Mouse (Mus musculus): ENCODE data around the gene Nek5. TPM values are rescaled to one million over a fixed set of nuclear protein-coding genes. Genes with fewer than 3 reads are reported as not detected.
A peak's percentile ranks its signal among the peaks of the same experiment; 100 is the strongest.
"Not testable (repeated sequence)": the region's sequence is repeated elsewhere in the genome, so short reads cannot be mapped to it uniquely, and the experiment has no call there.

The Nek5 gene
- polyA plus RNA-seq, 1 experiment from 2014 or later: 0.30 TPM

DNA sequence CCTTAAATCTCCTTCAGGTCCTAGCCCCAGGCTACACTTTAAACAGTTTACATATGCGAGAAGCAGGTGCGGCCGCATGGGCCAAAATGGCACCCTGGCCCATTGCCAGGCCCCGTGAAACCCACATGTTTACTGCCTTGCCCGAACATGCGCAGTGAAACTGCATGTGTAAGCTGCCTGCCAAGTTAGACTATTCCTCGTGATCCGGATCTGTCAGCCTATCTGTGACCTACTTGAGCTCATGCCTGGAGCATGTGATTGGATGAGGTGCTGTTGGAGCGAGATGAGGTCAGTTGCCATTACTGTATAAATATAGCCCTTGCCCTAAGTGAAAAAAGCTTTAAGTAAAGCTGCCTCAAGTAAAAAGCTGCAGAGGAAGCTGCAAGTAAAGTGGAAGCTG is 11.6 kb upstream of the Nek5 start:
- 75% methylated on average over 9 of the region's 9 CpGs for WGBS
- not testable (repeated sequence) for H3K4me2 ChIP-seq (ENCODE audit: low read length); ATAC-seq (ENCODE audit: insufficient number of reproducible peaks, insufficient read depth, low FRiP score, low read depth)

DNA sequence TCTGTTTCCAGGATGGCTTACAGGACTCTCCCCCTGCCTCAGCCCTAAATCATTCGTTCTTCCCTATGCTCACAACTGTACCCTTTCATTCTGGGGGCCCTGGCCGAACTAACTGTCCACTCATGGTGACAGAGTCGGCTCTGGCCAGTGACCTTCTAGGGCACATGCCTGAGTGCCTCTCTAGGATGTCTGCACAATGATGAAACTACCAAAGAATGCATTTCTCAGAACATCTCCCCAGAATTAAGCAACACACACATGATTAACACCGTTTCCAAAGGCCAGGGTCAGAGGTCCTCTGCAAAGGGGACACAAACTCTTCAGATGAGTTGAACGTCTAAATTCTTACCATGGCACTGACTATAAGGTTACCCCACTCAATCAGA is 9.9 kb upstream of the Nek5 start:
- Histone ChIP-seq H3K4me1 (ENCODE audit: control insufficient read depth in 2 of 2, insufficient read depth in 2 of 2, low read length in 2 of 2) (no peaks in the 10 kb centered on the region), H3K36me3 (ENCODE audit: control insufficient read depth, insufficient read depth, low read length) (peaks cover 24% of the 10 kb centered on the region), H3K4me3 (ENCODE audit: control insufficient read depth in 1 of 2, insufficient read depth in 1 of 2, low read depth in 1 of 2, low read length in 2 of 2) (no peak overlapping the region), H3K4me2 (ENCODE audit: low read length) (no peak overlapping the region), H3K27ac (replicated peaks in 1 of 2; ENCODE audit: control insufficient read depth in 1 of 2, insufficient read depth in 1 of 2, low read depth in 2 of 2, low read length in 2 of 2) (no peak overlapping the region), H3K9me3 (ENCODE audit: control insufficient read depth, low read length) (no peaks in the 10 kb centered on the region), H3K9ac (ENCODE audit: low read length) (no peak overlapping the region), H3K27me3 (ENCODE audit: control insufficient read depth, insufficient read depth, low read length) (no peaks in the 10 kb centered on the region)
- ATAC-seq (ENCODE audit: insufficient number of reproducible peaks, insufficient read depth, low FRiP score, low read depth): no peak
- WGBS: 86% methylated on average over 5 of the region's 5 CpGs

More for the DNA sequence above, 11.6 kb upstream of the Nek5 start:
- H3K36me3 ChIP-seq (ENCODE audit: control insufficient read depth, insufficient read depth, low read length): peaks cover 17% of the 10 kb centered on the region; the same call in 1 of the 2 replicates
- H3K9me3 ChIP-seq (ENCODE audit: control insufficient read depth, low read length); H3K27me3 ChIP-seq (ENCODE audit: control insufficient read depth, insufficient read depth, low read length); H3K9ac ChIP-seq (ENCODE audit: low read length); H3K4me3 ChIP-seq (ENCODE audit: control insufficient read depth in 1 of 2, insufficient read depth in 1 of 2, low read depth in 1 of 2, low read length in 2 of 2); H3K4me1 ChIP-seq (ENCODE audit: control insufficient read depth in 2 of 2, insufficient read depth in 2 of 2, low read length in 2 of 2): not testable (repeated sequence)
- H3K27ac ChIP-seq (replicated peaks in 1 of 2; ENCODE audit: control insufficient read depth in 1 of 2, insufficient read depth in 1 of 2, low read depth in 2 of 2, low read length in 2 of 2): peak overlapping the region; percentile 41 to 44; a peak in 1 of 4 replicates

DNA sequence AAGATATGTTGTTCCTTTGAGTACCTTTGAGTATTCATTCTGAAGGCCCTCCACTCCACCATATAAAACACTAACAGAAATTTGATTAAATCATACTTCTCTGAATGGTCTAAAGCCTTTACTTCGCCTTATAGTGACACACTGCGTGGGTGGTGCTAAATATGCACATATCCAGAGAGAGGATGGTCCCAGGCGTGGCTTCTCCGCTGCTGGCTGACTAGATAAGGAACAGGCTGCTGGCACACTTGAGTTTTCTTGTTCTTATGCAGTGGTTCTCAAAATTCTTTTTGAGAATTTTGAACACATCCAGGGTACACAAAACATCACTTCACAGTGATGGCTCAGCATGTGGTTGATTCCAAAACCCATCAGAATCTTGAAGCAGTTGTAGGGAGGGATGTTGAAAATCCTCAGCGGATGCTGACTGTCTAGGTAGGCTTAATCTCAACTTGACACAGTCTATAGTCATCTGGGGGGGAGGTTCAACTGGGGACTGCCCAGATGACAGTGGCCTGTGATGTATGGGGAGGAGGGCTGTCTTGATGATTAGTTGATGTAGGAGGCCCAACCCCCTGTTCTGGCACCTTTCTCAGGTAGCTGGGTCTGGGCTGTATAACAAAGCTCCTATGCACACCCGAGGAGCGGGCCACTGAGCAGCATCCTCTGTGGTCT is 9.4 kb upstream of the Nek5 start:
- Histone ChIP-seq H3K27ac (replicated peaks in 1 of 2; ENCODE audit: control insufficient read depth in 1 of 2, insufficient read depth in 1 of 2, low read depth in 2 of 2, low read length in 2 of 2) (no peak overlapping the region), H3K4me1 (ENCODE audit: control insufficient read depth in 2 of 2, insufficient read depth in 2 of 2, low read length in 2 of 2) (no peaks in the 10 kb centered on the region), H3K27me3 (ENCODE audit: control insufficient read depth, insufficient read depth, low read length) (no peaks in the 10 kb centered on the region), H3K9ac (ENCODE audit: low read length) (no peak overlapping the region), H3K4me3 (ENCODE audit: control insufficient read depth in 1 of 2, insufficient read depth in 1 of 2, low read depth in 1 of 2, low read length in 2 of 2) (no peak overlapping the region), H3K36me3 (ENCODE audit: control insufficient read depth, insufficient read depth, low read length) (peaks cover 27% of the 10 kb centered on the region), H3K4me2 (ENCODE audit: low read length) (no peak overlapping the region), H3K9me3 (ENCODE audit: control insufficient read depth, low read length) (no peaks in the 10 kb centered on the region)
- ATAC-seq (ENCODE audit: insufficient number of reproducible peaks, insufficient read depth, low FRiP score, low read depth): no peak
- WGBS: 82% methylated on average over 7 of the region's 7 CpGs

DNA sequence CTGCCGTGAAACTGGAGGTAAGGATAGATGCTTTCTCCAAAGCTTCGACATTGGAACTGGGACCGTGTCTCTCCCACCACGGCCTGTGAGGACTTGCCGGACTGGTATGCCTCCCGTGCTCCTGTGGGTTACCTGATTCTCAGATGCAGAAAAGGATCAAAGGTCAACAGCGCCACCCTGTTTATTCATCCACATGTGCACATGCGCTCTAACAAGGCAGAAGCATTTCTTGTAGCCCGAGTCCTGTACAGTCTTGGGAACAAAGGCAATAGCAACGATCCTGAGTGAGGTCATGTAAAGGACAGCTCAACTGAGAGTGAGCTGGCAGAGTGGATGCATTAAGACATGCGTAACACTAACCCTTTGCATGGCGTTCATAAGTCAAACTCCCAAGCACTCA is 7.2 kb upstream of the Nek5 start:
- no peak overlapping the region for H3K27ac ChIP-seq (replicated peaks in 1 of 2; ENCODE audit: control insufficient read depth in 1 of 2, insufficient read depth in 1 of 2, low read depth in 2 of 2, low read length in 2 of 2)
- H3K27me3 ChIP-seq (ENCODE audit: control insufficient read depth, insufficient read depth, low read length): no peaks in the 10 kb centered on the region
- H3K36me3 ChIP-seq (ENCODE audit: control insufficient read depth, insufficient read depth, low read length): peaks cover 46% of the 10 kb centered on the region
- 83% methylated on average over 12 of the region's 12 CpGs for WGBS
- H3K4me1 ChIP-seq (ENCODE audit: control insufficient read depth in 2 of 2, insufficient read depth in 2 of 2, low read length in 2 of 2): no peaks in the 10 kb centered on the region
- no peak for ATAC-seq (ENCODE audit: insufficient number of reproducible peaks, insufficient read depth, low FRiP score, low read depth)
- H3K4me3 ChIP-seq (ENCODE audit: control insufficient read depth in 1 of 2, insufficient read depth in 1 of 2, low read depth in 1 of 2, low read length in 2 of 2): no peak overlapping the region
- H3K9me3 ChIP-seq (ENCODE audit: control insufficient read depth, low read length): no peaks in the 10 kb centered on the region
- H3K4me2 ChIP-seq (ENCODE audit: low read length): no peak overlapping the region
- no peak overlapping the region for H3K9ac ChIP-seq (ENCODE audit: low read length)

DNA sequence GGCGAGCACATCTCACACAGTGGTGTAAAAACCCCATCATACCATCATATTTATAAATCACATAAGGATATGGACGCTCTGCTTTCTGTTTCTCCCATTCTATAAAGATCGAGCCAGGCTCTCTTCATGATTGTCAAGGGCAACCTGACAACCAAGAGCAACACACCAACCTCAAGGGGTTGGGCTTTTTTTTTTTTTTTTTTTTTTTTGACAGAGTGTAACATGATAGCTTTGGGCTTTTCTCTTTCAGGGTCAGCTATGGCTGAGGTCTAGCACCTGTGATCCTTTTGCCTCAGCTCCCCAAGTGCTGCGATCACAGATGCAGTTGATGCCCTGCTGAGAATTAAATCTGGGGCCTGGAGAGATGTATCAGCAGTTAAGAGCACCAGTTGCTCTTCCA is 17.8 kb downstream of the Nek5 start:
- no peaks in the 10 kb centered on the region for H3K27me3 ChIP-seq (ENCODE audit: control insufficient read depth, insufficient read depth, low read length)
- ATAC-seq (ENCODE audit: insufficient number of reproducible peaks, insufficient read depth, low FRiP score, low read depth): no peak
- no peaks in the 10 kb centered on the region for H3K4me1 ChIP-seq (ENCODE audit: control insufficient read depth in 2 of 2, insufficient read depth in 2 of 2, low read length in 2 of 2)
- H3K27ac ChIP-seq (replicated peaks in 1 of 2; ENCODE audit: control insufficient read depth in 1 of 2, insufficient read depth in 1 of 2, low read depth in 2 of 2, low read length in 2 of 2): no peak overlapping the region
- H3K4me3 ChIP-seq (ENCODE audit: control insufficient read depth in 1 of 2, insufficient read depth in 1 of 2, low read depth in 1 of 2, low read length in 2 of 2): no peak overlapping the region
- no peaks in the 10 kb centered on the region for H3K9me3 ChIP-seq (ENCODE audit: control insufficient read depth, low read length)
- H3K36me3 ChIP-seq (ENCODE audit: control insufficient read depth, insufficient read depth, low read length): no peaks in the 10 kb centered on the region
- H3K4me2 ChIP-seq (ENCODE audit: low read length): no peak overlapping the region
- no peak overlapping the region for H3K9ac ChIP-seq (ENCODE audit: low read length)
- 63% methylated on average over 4 of the region's 4 CpGs for WGBS

DNA sequence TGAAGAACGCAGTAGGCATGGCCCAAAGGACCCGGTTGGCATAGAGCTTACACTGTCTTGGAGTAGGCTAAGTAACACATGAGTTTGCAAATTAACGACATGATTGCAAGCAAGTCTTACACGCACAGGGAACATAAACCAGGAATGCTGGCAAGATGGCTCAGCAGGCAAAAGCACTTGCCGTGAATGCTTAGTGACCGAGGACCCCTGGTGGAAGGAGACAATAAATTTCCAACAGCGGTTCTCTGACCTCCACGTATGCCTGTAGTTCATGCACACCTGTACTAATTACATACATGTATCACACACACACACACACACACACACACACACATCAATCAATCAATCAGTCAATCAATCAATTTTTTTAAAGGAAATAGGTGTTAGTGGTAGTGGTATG is 33.3 kb downstream of the Nek5 start:
- Histone ChIP-seq H3K4me3 (ENCODE audit: control insufficient read depth in 1 of 2, insufficient read depth in 1 of 2, low read depth in 1 of 2, low read length in 2 of 2) (no peak overlapping the region), H3K4me1 (ENCODE audit: control insufficient read depth in 2 of 2, insufficient read depth in 2 of 2, low read length in 2 of 2) (no peaks in the 10 kb centered on the region), H3K9ac (ENCODE audit: low read length) (no peak overlapping the region), H3K36me3 (ENCODE audit: control insufficient read depth, insufficient read depth, low read length) (no peaks in the 10 kb centered on the region), H3K27ac (replicated peaks in 1 of 2; ENCODE audit: control insufficient read depth in 1 of 2, insufficient read depth in 1 of 2, low read depth in 2 of 2, low read length in 2 of 2) (no peak overlapping the region), H3K4me2 (ENCODE audit: low read length) (no peak overlapping the region), H3K27me3 (ENCODE audit: control insufficient read depth, insufficient read depth, low read length) (no peaks in the 10 kb centered on the region), H3K9me3 (ENCODE audit: control insufficient read depth, low read length) (no peaks in the 10 kb centered on the region)
- WGBS: 46% methylated on average over 8 of the region's 8 CpGs
- no peak for ATAC-seq (ENCODE audit: insufficient number of reproducible peaks, insufficient read depth, low FRiP score, low read depth)

DNA sequence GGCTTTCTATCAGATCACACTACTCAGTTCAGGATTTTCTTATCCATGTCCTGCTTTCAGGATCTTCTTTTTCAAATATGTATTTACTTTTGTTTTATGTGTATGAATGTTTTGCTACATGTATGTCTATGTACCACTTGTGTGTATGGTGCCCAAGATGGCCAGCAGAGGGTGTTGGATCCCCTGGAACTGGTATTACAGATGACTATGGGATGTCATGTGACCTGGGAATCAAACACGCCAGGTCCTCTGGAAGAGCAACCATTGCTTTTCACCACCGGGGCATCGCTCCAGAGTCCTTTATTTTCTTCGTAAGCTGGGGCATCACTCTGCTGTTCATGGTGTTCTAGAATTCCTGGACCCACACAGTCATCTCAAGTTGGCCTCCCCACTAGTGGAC is 35.6 kb downstream of the Nek5 start:
- Histone ChIP-seq H3K4me1 (ENCODE audit: control insufficient read depth in 2 of 2, insufficient read depth in 2 of 2, low read length in 2 of 2) (no peaks in the 10 kb centered on the region), H3K9me3 (ENCODE audit: control insufficient read depth, low read length) (no peaks in the 10 kb centered on the region), H3K4me2 (ENCODE audit: low read length) (no peak overlapping the region), H3K36me3 (ENCODE audit: control insufficient read depth, insufficient read depth, low read length) (no peaks in the 10 kb centered on the region), H3K4me3 (ENCODE audit: control insufficient read depth in 1 of 2, insufficient read depth in 1 of 2, low read depth in 1 of 2, low read length in 2 of 2) (no peak overlapping the region), H3K9ac (ENCODE audit: low read length) (no peak overlapping the region), H3K27ac (replicated peaks in 1 of 2; ENCODE audit: control insufficient read depth in 1 of 2, insufficient read depth in 1 of 2, low read depth in 2 of 2, low read length in 2 of 2) (no peak overlapping the region), H3K27me3 (ENCODE audit: control insufficient read depth, insufficient read depth, low read length) (no peaks in the 10 kb centered on the region)
- ATAC-seq (ENCODE audit: insufficient number of reproducible peaks, insufficient read depth, low FRiP score, low read depth): no peak
- 85% methylated on average over 4 of the region's 4 CpGs for WGBS

DNA sequence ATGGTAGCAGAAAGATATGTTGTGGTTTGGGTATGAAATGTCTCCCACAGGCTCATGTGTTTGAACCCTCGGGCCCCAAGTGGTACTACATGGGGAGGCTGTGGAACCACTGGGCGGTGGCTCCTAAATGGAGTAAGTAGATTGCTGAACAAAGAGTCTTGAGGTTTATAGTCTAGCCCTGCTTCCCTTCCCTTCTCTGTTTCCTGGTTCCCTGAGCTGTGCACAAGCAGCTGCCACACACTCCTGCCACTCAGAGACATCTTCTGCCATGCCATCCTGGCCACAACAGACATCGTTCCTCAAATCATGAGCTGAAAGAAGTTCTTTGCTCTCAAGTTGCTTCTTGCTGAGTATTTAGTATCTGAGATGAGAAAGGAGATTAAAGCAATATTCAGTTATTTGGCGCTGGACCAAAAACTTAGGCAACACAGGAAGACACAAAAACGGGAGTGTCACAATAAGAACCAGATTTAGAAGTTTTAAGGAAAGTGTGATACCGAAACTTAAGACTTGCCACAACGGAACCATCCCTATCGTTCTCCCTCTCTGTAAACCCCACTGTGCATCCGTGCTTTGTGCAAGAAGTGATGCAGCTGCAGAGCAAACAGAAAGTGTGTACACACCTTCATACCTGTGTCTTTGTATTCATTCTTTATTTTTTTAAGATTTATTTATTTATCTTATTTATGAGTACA is 45.4 kb downstream of the Nek5 start:
- no peak for ATAC-seq (ENCODE audit: insufficient number of reproducible peaks, insufficient read depth, low FRiP score, low read depth)
- Histone ChIP-seq H3K4me1 (ENCODE audit: control insufficient read depth in 2 of 2, insufficient read depth in 2 of 2, low read length in 2 of 2) (no peaks in the 10 kb centered on the region), H3K4me3 (ENCODE audit: control insufficient read depth in 1 of 2, insufficient read depth in 1 of 2, low read depth in 1 of 2, low read length in 2 of 2) (no peak overlapping the region), H3K36me3 (ENCODE audit: control insufficient read depth, insufficient read depth, low read length) (no peaks in the 10 kb centered on the region), H3K9ac (ENCODE audit: low read length) (no peak overlapping the region), H3K27me3 (ENCODE audit: control insufficient read depth, insufficient read depth, low read length) (no peaks in the 10 kb centered on the region), H3K27ac (replicated peaks in 1 of 2; ENCODE audit: control insufficient read depth in 1 of 2, insufficient read depth in 1 of 2, low read depth in 2 of 2, low read length in 2 of 2) (no peak overlapping the region), H3K9me3 (ENCODE audit: control insufficient read depth, low read length) (no peaks in the 10 kb centered on the region), H3K4me2 (ENCODE audit: low read length) (no peak overlapping the region)
- WGBS: 80% methylated on average over 9 of the region's 9 CpGs

Data from heart, embryonic 14.5 days (tissue).